Mouse (Mus musculus) heart, adult 18-20 months (tissue): ENCODE measurements around the gene Colec11. TPM values are rescaled to one million over a fixed set of nuclear protein-coding genes. Genes with fewer than 3 reads are reported as not detected.

Experiments used
- DNase-seq, 2 experiments: peaks; one replicate each; pipeline ENCODE4 v3.0.0; 2021 to 2022; ENCODE audit warnings: mixed read lengths in 1 of 2
- total RNA-seq, 2 experiments: library from RNA; stranded (reverse); gene quantifications; 2 replicates each; pipeline ENCODE4 v1.2.3; 2021

The Colec11 gene
- total RNA-seq, 2 experiments from 2014 or later, result 14.1 to 15.6 TPM

DNA sequence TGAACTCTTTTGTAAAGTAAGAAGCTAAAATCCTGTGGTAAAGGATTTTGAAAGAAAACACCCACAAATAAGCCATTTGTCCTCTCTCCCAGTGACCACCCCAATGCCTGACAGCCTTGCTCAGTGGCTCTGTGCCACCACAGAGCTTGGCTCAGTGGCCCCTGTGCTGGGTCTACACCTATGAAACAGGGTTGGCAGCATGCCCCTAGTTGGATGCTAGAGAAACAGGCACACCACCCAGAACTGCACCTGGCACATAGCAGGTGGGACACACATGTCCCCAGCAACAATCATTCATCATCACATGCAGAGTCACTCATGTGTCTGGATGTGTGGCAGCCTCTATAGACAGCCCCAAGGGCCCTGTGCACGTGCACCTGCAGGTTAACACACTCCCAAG, 19.7 kb downstream of the Colec11 start:
- DNase-seq, result no peak

DNA sequence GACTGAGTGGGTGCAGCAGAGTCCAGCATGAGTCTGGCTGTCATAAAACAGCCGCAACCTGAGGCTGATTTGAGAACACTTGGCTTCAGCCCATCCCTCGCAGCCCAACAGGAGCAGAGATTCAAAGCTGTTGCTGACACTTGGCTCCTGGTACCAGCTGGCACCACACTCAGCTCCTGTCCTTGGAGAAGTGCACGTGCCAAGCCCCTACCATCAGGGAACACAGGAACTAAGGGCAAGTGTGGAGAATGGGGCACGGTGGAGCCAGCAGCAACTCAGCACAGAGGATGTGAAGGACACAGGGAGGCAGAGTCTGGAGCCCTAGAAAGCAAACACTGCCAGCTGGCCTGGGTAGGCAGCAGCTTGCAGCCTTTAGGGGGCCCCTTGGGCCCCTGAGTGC, 20.9 kb downstream of the Colec11 start:
- DNase-seq, result peak; percentile 69 to 84

DNA sequence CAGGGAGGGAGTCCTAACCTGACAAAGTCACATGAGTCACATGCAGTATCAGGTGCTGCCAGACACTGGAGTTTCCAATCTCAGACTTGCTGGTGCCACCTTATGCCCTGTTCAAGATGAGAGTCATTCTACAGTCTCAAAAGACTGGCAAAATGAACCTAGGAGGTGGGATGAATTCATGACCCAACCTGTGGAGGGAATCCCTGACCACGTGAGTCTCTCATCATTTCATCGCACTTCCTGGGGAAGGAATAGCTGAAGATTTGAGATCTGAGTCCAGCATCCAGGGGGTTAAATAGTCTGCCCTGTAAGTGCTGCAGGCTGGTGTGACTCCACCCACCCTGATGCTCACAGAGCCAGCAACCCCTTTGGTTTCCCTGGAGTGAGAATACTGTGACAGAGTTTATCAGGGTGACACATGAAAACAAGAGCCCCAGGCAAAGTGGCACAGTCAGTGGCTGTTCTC, 24.6 kb downstream of the Colec11 start:
- no peak for DNase-seq

DNA sequence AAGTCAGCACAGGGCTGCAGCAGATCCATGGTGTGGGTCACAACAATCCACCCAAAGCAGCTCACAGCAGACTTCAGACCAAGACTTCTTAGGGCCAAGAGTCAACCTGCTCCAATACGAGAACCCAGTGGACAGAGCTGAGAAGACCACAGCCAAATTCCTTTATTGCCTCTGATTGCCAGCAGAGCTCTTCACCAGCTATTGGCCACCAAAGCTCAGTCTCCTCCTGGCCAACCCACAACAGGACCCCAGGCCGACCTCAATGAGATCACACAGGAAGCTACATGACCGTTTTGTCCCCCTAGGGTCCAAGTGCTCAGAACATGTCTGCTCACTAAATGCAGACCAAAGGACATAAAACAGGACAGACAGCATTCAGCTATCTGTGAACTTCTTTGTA, 25.1 kb downstream of the Colec11 start:
- DNase-seq, result no peak

DNA sequence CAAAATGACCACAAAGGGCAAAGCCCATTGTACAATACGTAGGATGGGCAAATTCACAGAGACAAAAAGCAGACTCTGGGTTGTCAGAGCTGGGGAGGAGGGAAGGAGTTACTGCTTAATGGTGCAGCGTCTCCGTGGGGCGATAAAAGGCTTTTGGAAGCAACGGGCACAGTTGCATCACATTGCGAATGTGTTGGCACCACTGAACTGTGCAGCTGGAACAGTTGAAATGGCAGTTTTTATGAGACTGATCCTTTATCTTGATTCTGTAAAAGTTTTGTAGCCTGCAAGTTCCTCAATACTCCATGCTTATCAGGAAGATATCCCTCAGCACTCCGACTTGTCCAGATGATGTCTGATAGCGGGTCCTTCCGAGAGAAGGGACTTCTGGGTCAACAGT, 25.5 kb downstream of the Colec11 start:
- DNase-seq, result no peak

DNA sequence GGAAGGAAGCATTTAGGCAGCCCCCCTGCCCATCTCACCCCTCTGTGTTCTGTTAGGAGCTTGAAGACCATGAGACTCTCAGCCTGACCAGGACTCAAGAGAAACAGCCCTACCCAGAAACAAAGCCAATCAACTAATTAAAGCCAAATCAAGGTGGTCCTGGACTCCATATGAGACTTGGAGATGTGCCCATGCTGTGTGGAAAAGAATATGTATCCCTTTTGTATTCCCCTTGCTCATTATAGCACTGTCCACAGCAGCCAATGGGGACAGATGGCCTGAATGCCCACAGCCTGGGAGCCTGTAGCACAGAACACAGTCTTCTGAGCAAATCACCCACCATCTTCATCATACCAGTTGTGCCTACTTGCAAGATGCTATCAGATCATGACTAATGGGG, 26.3 kb downstream of the Colec11 start:
- no peak for DNase-seq

- DNase-seq, result no peak
Observed at GRCm38 (mm10) chr12:28590428-28590827, 32.7 kb downstream of the Colec11 start.

- DNase-seq, result peak; percentile 87 to 90
Observed at GRCm38 (mm10) chr12:28589090-28589868, 33.9 kb downstream of the Colec11 start.

DNA sequence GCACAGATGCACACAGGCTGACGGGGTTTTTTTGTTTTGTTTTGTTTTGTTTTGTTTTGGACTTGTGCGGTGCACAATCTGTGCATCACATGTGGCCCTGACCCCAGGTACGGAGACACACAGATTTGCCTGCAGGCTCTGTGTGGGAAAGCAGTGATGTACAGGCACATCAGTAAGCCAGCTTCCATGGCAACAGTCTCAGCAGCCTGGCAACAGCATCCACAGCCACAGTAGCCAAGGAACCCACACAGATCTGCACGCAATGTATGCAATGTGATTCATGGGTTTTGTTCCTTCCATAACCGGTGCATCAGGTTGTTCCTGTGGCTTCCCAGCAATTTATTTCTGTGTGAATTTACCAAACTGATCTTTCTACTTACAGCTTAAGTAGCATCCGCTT, 35.2 kb downstream of the Colec11 start:
- DNase-seq, result no peak

GRCm38 (mm10) chr12:28584036-28584435, 39.1 kb downstream of the Colec11 start:
- no peak for DNase-seq

GRCm38 (mm10) chr12:28582423-28582822, 40.8 kb downstream of the Colec11 start, which contains the start of gene Allc:
Allc (minus strand) TSS chr12:28582523.
- no peak for DNase-seq

DNA sequence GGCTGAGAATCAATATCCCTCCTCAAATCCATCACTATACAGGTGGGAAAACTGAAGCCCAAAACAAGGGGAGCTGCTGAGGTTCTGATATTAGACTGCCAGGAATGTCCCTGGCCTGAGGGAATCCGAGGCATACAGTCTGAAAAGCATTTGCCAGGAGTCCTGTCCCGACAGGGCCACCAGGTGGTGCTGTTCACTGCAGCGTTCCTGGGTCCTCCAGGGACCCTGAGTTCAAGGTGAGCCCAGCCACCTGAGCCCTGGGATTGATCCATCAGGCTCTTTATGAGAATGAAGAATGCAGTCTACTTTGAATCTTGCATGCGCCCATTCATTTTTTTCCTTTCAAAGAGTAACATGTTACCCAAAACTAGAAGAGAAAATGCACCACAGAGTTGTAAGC, 44.0 kb downstream of the Colec11 start:
- DNase-seq, result no peak

GRCm38 (mm10) chr12:28578147-28578546, 45.0 kb downstream of the Colec11 start:
- no peak for DNase-seq

- DNase-seq, result no peak
Observed at GRCm38 (mm10) chr12:28575366-28576070, 47.7 kb downstream of the Colec11 start.

DNA sequence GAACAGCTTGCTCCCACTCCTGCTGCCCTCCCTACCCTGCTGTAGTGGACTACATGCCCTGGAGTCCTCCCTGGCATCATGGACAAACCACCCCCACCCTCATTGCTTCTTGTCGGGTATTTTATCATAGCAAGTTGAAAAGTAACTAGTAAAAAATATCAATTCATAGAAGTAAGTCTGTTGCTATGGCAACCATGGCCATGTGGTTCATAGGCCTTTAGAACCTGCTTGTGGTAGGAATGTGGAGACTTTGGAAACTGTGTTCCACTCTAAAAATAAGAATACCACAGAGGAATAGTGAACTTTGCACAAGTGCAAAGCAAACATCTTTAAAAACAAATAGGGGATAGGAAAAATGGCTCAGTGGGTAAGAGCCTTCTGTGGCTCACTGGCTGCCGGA, 50.9 kb downstream of the Colec11 start:
- no peak for DNase-seq

GRCm38 (mm10) chr12:28552299-28552698, 70.9 kb downstream of the Colec11 start, which contains the start of gene Dcdc2c:
Dcdc2c (minus strand) TSS chr12:28552399.
- DNase-seq, result no peak

- DNase-seq, result no peak
Observed at GRCm38 (mm10) chr12:28551775-28552174, 71.4 kb downstream of the Colec11 start.

GRCm38 (mm10) chr12:28548887-28549286, 74.3 kb downstream of the Colec11 start:
- DNase-seq, result peak in 1 of 2 experiments; percentile 14

Other genes starting within 250 kb of the Colec11 start
- not detected for gene Dcdc2c, start 71.0 kb downstream of the Colec11 start, total RNA-seq
- not detected for gene Allc, start 40.9 kb downstream of the Colec11 start, total RNA-seq
- 100 to 1,000 TPM; 268 to 303 TPM for gene Rps7, start 12.6 kb upstream of the Colec11 start, total RNA-seq
- gene Rnaseh1, start 26.2 kb upstream of the Colec11 start, total RNA-seq, result 1 to 10 TPM; 8.0 to 9.5 TPM
- gene Adi1, start 51.9 kb upstream of the Colec11 start, total RNA-seq, result 10 to 100 TPM; 59.5 to 63.5 TPM
- 10 to 100 TPM; 22.4 to 22.5 TPM for gene Trappc12, start 127.1 kb upstream of the Colec11 start, total RNA-seq
- 1 to 10 TPM; 8.6 to 8.8 TPM for gene Eipr1, start 128.4 kb upstream of the Colec11 start, total RNA-seq